Mouse (Mus musculus) ES-Bruce4 (cell line): Measurements from ENCODE around the gene Bhlhe41.

Source experiments
- EP300 ChIP-seq: IDR thresholded peaks from 2 replicates; pipeline ENCODE4 v1.6.1; 2011; ENCODE audit warnings: low read depth, low read length; ENCODE audit not compliant: insufficient read depth
- POLR2A ChIP-seq: IDR thresholded peaks from one replicate; pipeline ENCODE4 v1.8.1; 2011; ENCODE audit warnings: low read length; ENCODE audit not compliant: insufficient read depth

DNA sequence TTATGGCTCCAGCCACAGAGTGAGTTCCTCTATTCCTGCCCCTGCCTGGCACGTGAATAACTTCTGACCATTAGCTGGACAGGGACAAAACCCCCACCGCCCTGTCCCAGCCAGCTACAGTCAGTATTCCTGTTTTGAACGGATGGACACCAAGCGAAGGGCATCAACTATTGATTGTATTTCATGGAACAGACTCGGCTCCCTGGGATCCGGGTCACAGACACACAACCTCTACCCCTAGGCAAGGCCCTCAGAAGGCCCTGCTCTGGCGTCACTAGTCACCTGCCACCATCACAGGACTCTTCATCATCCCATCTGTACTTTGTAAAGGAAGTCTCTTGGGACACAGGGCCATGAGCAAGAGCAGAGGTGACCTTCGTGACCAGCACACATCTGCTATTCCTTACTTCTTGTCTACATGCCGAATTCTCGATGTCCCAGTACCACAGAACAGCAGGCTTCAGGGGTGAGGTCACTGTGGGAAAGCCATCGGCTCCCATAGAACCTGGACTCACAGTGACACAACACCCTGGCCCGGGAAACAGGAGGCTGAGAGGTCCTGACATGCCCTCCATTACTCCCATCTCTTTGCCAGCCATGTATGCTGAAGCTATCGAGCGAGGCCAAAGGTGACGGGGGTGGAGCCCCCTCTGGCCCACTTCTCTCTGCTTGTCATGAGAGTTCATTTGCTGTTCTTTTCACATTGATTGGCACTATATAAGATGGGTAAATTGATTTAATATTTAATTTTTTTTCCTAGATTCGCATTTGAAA is 36.1 kb downstream of the Bhlhe41 start:
- TF ChIP-seq POLR2A (no peak), EP300 (no peak)
